Mouse (Mus musculus): ENCODE data around the gene Mdga1.

GRCm38 (mm10) chr17:29985534-29985933 lies 15.6 kb upstream of the Mdga1 start:
- TF ChIP-seq CTCF (IDR thresholded peaks at IDR 0.05; ENCODE audit: control insufficient read depth, insufficient read depth, insufficient read length) (no peak), MAX (IDR thresholded peaks at IDR 0.05) (no peak), CEBPB (IDR thresholded peaks at IDR 0.05; ENCODE audit: low read depth) (no peak)
